ENCODE assay signal across 25 mouse cellular contexts in genomic region chr4:84661341-84661740, GRCm38 (mm10). TPM values are rescaled to one million over a fixed set of nuclear protein-coding genes. Genes with fewer than 3 reads are reported as not detected.
DNase-seq lines count a peak whose midpoint lies in the region; ATAC-seq and TF ChIP-seq lines count a peak whose summit lies in the region.
"Had no signal": no experiment of that assay in that cellular context is flagged by ENCODE, and none has a peak within 500 bp of the region (broad histone marks: within the 10 kb centered on the region; RNA-seq: fewer than 3 reads in every experiment).

No protein-coding gene starts in this region.

- peaks cover 91% of the 10 kb centered on the region for H3K4me1 ChIP-seq in E14TG2a.4 (replicated peaks; ENCODE audit: low read depth, low read length)
- no peaks in the 10 kb centered on the region for H3K4me1 ChIP-seq in heart, embryonic 11.5 days (ENCODE audit: control insufficient read depth, insufficient read depth, low read length)
- H3K4me1 ChIP-seq: embryonic facial prominence, embryonic 10.5 days; embryonic facial prominence, embryonic 12.5 days; forebrain, embryonic 13.5 days; forebrain, embryonic 15.5 days had no signal

- H3K27ac ChIP-seq in heart, embryonic 11.5 days (ENCODE audit: low read depth, low read length), result no peak overlapping the region
- H3K27ac ChIP-seq: embryonic facial prominence, embryonic 10.5 days; embryonic facial prominence, embryonic 12.5 days; forebrain, embryonic 13.5 days; forebrain, embryonic 15.5 days had no signal

- no peak for TF ChIP-seq CTCF in E14TG2a.4 (conservative IDR thresholded peaks at IDR 0.05; ENCODE audit: low read length)

- no peak overlapping the region for H3K4me2 ChIP-seq in heart, embryonic 11.5 days
- H3K4me2 ChIP-seq: embryonic facial prominence, embryonic 12.5 days; forebrain, embryonic 13.5 days; forebrain, embryonic 15.5 days had no signal

- DNase-seq in ES-CJ7 (ENCODE audit: low read depth, low spot score) (peak; percentile 60), R1 (ENCODE audit: low read depth, low spot score) (peak; percentile 67)
- no peak for DNase-seq in gastrocnemius, postnatal 25 days
- no peak for DNase-seq in ovary, postnatal 36 days (ENCODE audit: low spot score)
- DNase-seq: adrenal gland, adult 8-10 months; adrenal gland, postnatal 14 days; adrenal gland, postnatal 36 days; B cell, adult 2 months; cerebellum, adult 11-12 months; cerebellum, adult 2 months; cerebellum, adult 9-10 months; cerebellum, postnatal 10 days; cerebellum, postnatal 25 days; forebrain, postnatal 0 days had no signal

- ATAC-seq in heart, embryonic 11.5 days (replicated peaks; ENCODE audit: insufficient number of reproducible peaks, low FRiP score, low TSS enrichment), result no peak
- ATAC-seq: activated CD4-positive, CD25-positive, alpha-beta regulatory T cell, adult 4 months; CD4-positive, CD25-positive, alpha-beta regulatory T cell, adult 4 months; forebrain, embryonic 13.5 days; forebrain, embryonic 15.5 days; forebrain, postnatal 0 days; Patski had no signal

- peaks cover 17% of the 10 kb centered on the region for H3K36me3 ChIP-seq in E14TG2a.4 (ENCODE audit: insufficient read depth, low read length)
- no peaks in the 10 kb centered on the region for H3K36me3 ChIP-seq in heart, embryonic 11.5 days (ENCODE audit: control insufficient read depth, insufficient read depth, low read length)
- H3K36me3 ChIP-seq: embryonic facial prominence, embryonic 12.5 days; forebrain, embryonic 15.5 days; G1E had no signal

- H3K9ac ChIP-seq in heart, embryonic 11.5 days (ENCODE audit: low read depth, low read length), result no peak overlapping the region
- H3K9ac ChIP-seq: embryonic facial prominence, embryonic 12.5 days; forebrain, embryonic 13.5 days; forebrain, embryonic 15.5 days; forebrain, postnatal 0 days had no signal

- H3K9me3 ChIP-seq in E14TG2a.4 (ENCODE audit: low read length), result no peaks in the 10 kb centered on the region
- no peaks in the 10 kb centered on the region for H3K9me3 ChIP-seq in heart, embryonic 11.5 days (replicated peaks; ENCODE audit: control insufficient read depth, low read length)
- H3K9me3 ChIP-seq: embryonic facial prominence, embryonic 10.5 days; embryonic facial prominence, embryonic 12.5 days; forebrain, embryonic 13.5 days; forebrain, embryonic 15.5 days had no signal

- 76% methylated on average over 3 of the region's 3 CpGs for WGBS in heart, embryonic 11.5 days (ENCODE audit: insufficient replicate concordance)

- 0 out of 2 replicates have a peak overlapping the region, but pooled peaks have one; percentile 1 for H3K4me3 ChIP-seq in E14TG2a.4 (replicated peaks; ENCODE audit: low read length)
- no peak overlapping the region for H3K4me3 ChIP-seq in heart, embryonic 11.5 days (ENCODE audit: low read depth, low read length)
- H3K4me3 ChIP-seq: embryonic facial prominence, embryonic 10.5 days; embryonic facial prominence, embryonic 12.5 days; forebrain, embryonic 13.5 days; forebrain, embryonic 15.5 days had no signal

- no peaks in the 10 kb centered on the region for H3K27me3 ChIP-seq in E14TG2a.4 (ENCODE audit: insufficient read depth, low read length)
- no peaks in the 10 kb centered on the region for H3K27me3 ChIP-seq in heart, embryonic 11.5 days (ENCODE audit: control insufficient read depth, insufficient read depth, low read length)
- H3K27me3 ChIP-seq: CH12.LX; embryonic facial prominence, embryonic 12.5 days; forebrain, embryonic 13.5 days; forebrain, embryonic 15.5 days; Patski had no signal

RNA-seq across cellular contexts. Expression of gene Bnc2, which starts 13.7 kb away (rescaled TPM):
- 1 to 10 TPM; 4.5 to 6.3 TPM for total RNA-seq in gastrocnemius, postnatal 25 days (2021)
- polyA plus RNA-seq in heart, embryonic 11.5 days (2014; fragmentation: Nextera tagmentation; extraction: Ambion mirVana), result 1.7 and 2.9 TPM in 2 replicates
- total RNA-seq: CH12.LX had no signal
- polyA plus RNA-seq: activated CD4-positive, CD25-positive, alpha-beta regulatory T cell, adult 4 months; CD4-positive, CD25-positive, alpha-beta regulatory T cell, adult 4 months; G1E had no signal

Comparison
In these comparisons a context has a peak if more than half of its experiments do, and no peak if none do; other contexts are left out.
1. DNase-seq: peak in ES-CJ7 (single experiment) and R1 (single experiment); none in gastrocnemius, postnatal 25 days (single experiment) and ovary, postnatal 36 days (single experiment).